Comparison of ENCODE assay signal across 22 mouse cellular contexts in genomic region chr16:62652769-62653465, GRCm38 (mm10).
"Had no signal": no experiment of that assay in that cellular context is flagged by ENCODE, and none has a peak within 500 bp of the region (broad histone marks: within the 10 kb centered on the region; RNA-seq: fewer than 3 reads in every experiment).

No protein-coding gene starts in this region.

- H3K36me3 ChIP-seq: heart, embryonic 13.5 days; heart, embryonic 15.5 days; hindbrain, embryonic 13.5 days; hindbrain, embryonic 15.5 days; kidney, embryonic 15.5 days; liver, embryonic 13.5 days; liver, embryonic 15.5 days had no signal

- H3K4me3 ChIP-seq: heart, embryonic 13.5 days; heart, embryonic 15.5 days; hindbrain, embryonic 13.5 days; kidney, embryonic 15.5 days; liver, embryonic 13.5 days; liver, embryonic 15.5 days had no signal

- ATAC-seq: intestine, embryonic 16.5 days had no signal

- H3K4me2 ChIP-seq: heart, embryonic 11.5 days; heart, embryonic 13.5 days; heart, embryonic 15.5 days; liver, embryonic 11.5 days; liver, embryonic 13.5 days; liver, embryonic 15.5 days had no signal

- H3K4me1 ChIP-seq: heart, embryonic 13.5 days; heart, embryonic 15.5 days; hindbrain, embryonic 13.5 days; kidney, embryonic 15.5 days; liver, embryonic 13.5 days; liver, embryonic 15.5 days had no signal

- H3K9me3 ChIP-seq: heart, embryonic 13.5 days; heart, embryonic 15.5 days; hindbrain, embryonic 13.5 days; hindbrain, embryonic 15.5 days; kidney, embryonic 15.5 days; liver, embryonic 13.5 days; liver, embryonic 15.5 days had no signal

- H3K27me3 ChIP-seq: heart, embryonic 13.5 days; heart, embryonic 15.5 days; hindbrain, embryonic 13.5 days; hindbrain, embryonic 15.5 days; kidney, embryonic 15.5 days; liver, embryonic 13.5 days; liver, embryonic 15.5 days had no signal

- H3K27ac ChIP-seq: gastrocnemius, adult 2 months; heart, embryonic 13.5 days; heart, embryonic 15.5 days; hindbrain, embryonic 13.5 days; hindbrain, embryonic 15.5 days; hindbrain, postnatal 0 days; kidney, embryonic 15.5 days; kidney, postnatal 0 days; left cerebral cortex, adult 2 months; liver, embryonic 13.5 days; liver, embryonic 15.5 days had no signal

- H3K9ac ChIP-seq: heart, embryonic 13.5 days; heart, embryonic 15.5 days; hindbrain, embryonic 13.5 days; hindbrain, embryonic 15.5 days; kidney, embryonic 15.5 days; liver, embryonic 13.5 days; liver, embryonic 15.5 days had no signal

- DNase-seq: gastrocnemius, adult 2 months; gastrocnemius, postnatal 10 days; gastrocnemius, postnatal 25 days; heart, adult 18-20 months; heart, postnatal 14 days; heart, postnatal 36 days; kidney, adult 11 months; kidney, postnatal 36 days; liver; liver, embryonic 13.5 days had no signal
